Mouse (Mus musculus) adrenal gland, postnatal 0 days (tissue): ENCODE data around the gene 4930564D02Rik. TPM values are rescaled to one million over a fixed set of nuclear protein-coding genes. Genes with fewer than 3 reads are reported as not detected.

ENCODE experiments used
- polyA plus RNA-seq: library from polyadenylated mRNA; unstranded; fragments of >200 nt; fragmentation: Nextera tagmentation; extraction: Ambion mirVana; gene quantifications from 2 replicates; pipeline ENCODE4 v1.2.1, GENCODE M21; 2015

Gene 4930564D02Rik
- polyA plus RNA-seq, result not detected in 2 replicates

DNA sequence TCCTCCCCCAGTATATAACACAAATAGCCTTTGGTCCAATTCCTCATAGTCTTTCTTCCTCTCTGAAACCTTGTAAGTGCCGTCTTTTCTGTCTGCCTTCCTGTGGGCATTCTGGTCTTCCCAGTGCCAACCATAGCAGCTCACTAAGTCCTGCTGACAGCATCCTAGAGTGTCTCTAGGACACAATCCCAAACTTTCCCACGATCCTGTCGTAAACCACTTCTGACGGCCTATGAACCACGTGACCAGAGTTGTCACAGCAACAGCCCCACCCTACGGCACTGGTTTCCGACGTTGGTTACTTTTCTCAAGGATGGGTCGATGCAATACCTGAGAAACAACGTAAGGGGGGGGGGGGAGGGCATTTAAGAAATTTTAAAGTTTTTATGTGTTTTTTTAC lies at the start of gene 4930564D02Rik:
Gene 4930564D02Rik (plus strand): TSS at position 301 of the 400 bp plus-strand sequence.

DNA sequence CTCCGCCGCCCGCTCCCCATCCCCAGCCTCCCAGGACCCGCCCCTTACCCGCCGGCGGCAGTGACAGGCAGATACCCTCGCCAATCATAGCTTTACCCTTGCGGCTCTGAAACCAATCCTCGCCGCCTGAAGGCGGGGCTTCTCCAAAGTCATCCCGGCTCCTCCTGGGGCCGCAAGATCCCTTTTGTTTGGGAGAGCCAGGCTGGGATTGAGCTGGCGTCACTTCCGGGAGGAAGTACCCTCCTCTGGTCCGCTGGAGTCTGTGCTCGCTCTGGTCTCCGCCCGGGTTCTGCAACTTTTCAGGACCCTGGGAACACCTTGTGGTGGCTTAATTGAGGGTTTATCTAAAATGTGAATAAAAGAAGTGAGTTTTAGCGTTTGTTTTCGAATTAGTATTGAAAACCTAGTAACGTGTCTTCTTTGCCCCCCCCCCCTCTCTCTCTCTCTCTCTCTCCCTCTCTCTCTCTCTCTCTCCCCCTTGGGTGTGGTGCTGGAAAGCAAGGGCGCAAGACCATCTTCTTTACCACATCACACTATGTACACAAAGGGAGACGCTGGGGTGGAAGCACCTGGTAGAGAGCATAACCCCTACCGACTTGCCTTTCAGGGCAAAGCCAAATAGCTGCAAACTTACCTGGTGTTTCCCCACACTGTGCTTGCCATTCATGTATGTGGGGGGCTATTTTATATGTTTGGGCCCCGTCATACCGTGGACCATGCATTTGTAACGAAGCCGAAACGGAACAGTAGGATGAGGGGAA lies 13.5 kb upstream of the 4930564D02Rik start, which contains the start of gene Cttnbp2nl:
Gene Cttnbp2nl (minus strand): TSS at position 210 of the 761 bp plus-strand sequence.

Other genes starting within 250 kb of the 4930564D02Rik start
- 30.3 and 45.5 TPM in 2 replicates for gene Mov10, start 248.3 kb upstream of the 4930564D02Rik start, polyA plus RNA-seq
- 26.1 and 34.7 TPM in 2 replicates for gene St7l, start 202.8 kb upstream of the 4930564D02Rik start, polyA plus RNA-seq
- gene Capza1, start 202.3 kb upstream of the 4930564D02Rik start, polyA plus RNA-seq, result 99.2 and 116 TPM in 2 replicates
- gene Wnt2b, start 104.9 kb upstream of the 4930564D02Rik start, polyA plus RNA-seq, result 4.5 and 12.5 TPM in 2 replicates
- 10.9 and 11.5 TPM in 2 replicates for gene Cttnbp2nl, start 13.7 kb upstream of the 4930564D02Rik start, polyA plus RNA-seq